Mouse (Mus musculus) mouse trophoblast stem cell (cell line): Measurements from ENCODE around the gene Olfr641.

Experiments used
- in situ Hi-C, 2 experiments: fragments of 300-500 bp; cut with MseI, MboI; formaldehyde crosslinking; loops; 2 replicates in 1 of 2; 3 replicates in 1 of 2; pipeline ENCODE4 v1.15.1; 2025

The Olfr641 gene

DNA sequence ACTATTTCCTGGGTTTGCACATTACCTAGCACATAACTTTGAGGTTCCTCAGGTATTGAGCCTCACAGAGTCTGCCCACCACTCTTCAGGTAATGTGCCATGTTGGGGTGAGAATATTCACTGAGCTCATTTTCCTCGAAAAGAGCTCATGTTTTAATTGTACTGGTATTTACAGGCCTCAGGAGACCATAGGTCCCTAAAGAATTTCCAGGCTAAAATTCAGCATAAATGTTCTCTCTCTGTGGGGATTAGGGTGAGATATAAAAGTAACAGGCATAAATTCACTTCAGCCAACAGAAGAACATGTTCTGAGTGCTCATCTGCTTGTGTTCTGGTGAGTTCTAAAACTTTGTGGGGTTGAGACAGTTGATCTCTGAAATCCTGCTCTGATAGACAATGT lies at the start of gene Olfr641:
Gene Olfr641 (plus strand): TSS at position 301 of the 400 bp plus-strand sequence.
- in situ Hi-C loops = no loop called here

DNA sequence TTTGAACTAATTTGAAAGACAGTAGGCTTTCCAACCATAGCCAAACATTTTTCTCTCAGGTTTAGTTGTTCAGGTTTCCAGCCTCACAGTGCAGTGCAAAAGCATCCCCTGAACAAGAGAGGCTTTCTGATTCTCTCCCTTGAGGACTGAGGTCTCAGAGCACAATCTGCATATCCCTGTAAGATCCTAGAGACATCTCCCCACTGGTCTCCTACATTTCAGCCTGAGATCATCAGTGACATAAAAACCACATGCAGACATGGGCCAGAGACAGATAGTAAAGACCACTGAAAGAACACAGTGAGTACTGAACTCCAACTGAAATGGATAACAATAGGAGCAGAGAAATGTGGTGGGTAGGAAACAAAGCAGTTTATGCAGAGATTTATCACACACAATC lies 36.8 kb upstream of the Olfr641 start, which contains the start of gene Olfr638:
Gene Olfr638 (plus strand): TSS at position 301 of the 400 bp plus-strand sequence.
- in situ Hi-C loops = no loop called here

DNA sequence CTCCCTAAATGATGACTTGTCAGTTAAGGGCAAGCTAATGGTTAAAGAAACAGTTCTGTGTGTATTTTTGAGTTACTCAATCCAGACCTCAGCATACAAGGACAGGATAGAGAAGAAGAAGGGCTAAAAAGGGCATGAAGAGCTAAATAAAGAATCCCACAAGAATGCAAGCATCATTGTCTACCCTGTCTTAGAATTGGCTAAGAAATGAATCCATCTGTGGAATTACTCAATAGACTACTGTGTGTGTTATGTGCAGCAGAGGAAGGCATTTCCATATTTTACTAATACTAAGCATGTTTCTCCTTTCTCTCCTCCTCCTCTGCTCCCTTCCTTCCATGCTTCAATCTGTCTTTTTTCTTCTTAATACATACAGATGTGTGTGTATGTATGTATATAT lies 36.1 kb upstream of the Olfr641 start:
- in situ Hi-C loops = no loop called here

DNA sequence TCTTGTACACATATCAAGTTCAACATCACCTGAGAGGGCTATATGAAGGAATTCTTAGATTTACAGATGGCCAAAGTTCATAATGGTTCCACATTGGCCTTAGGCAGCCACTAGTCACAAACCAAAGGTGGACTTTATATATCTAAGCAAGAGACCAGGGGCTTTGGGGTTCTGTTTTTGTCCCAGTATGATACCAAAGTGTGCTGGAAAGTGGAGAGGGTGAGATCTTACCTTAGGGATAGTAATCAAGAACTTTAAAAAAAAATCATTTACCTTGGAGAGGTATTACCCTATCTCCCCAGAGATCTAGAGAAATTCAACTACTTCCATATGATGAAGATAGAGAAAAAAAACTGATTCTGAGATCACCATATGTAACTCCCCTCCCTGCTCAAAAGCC lies 18.0 kb upstream of the Olfr641 start, which contains the start of gene Olfr639:
Gene Olfr639 (minus strand): TSS at position 101 of the 400 bp plus-strand sequence.
- in situ Hi-C loops = no loop called here

DNA sequence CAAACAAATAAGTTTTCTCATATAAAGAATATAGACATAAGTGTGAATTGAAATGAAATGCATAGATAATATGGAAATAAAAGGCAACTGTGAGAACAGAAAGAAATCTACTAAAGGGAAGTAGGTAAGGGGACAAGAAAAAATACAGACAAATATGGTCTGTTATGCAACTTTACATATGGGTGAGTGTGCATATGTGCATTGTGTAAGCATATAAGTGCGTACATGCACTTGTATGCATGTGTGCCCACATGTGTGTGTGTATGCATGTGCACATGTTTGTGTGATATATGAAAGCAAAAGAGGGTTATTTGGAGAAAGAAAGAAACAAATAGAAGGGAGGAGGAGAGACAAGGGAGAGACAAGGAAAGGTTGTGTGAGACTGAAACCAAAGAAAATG lies 16.3 kb upstream of the Olfr641 start:
- in situ Hi-C loops = no loop called here

DNA sequence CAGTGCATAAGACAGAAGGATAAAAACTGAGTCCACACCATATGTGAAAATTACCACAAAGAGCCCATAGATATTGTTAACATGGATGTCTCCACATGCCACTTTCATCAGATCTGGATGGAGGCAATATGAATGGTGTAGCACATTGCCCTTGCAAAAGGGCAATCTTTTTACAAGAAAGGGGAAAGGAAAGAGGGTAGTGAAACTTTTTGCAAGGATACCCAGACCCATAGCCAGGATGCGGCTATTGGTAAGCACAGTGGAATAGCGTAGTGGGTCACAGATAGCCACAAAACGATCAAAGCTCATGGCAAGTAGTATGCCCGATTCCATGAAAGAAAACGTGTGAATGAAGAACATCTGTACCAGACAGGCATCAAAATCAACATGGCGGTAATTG lies 13.6 kb upstream of the Olfr641 start:
- in situ Hi-C loops = no loop called here

DNA sequence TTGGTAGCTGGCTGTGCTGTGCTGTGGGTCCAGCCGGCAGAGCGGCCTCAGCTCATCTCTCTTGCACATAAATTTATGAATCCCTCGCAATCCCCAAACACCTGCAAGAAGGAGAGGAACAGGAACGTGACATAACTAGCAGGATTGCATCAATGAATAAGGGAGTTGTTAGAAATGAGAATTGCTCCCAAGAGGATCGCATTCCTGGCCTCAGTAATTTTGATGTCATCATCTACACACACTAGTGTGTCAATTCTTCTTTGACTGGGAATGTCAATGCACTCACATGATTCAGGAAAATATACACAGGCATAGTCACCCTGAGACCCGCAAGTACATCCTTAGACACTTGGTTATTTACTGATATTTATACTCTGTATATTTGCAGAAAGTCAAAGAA lies 9.8 kb upstream of the Olfr641 start, which contains the start of gene Olfr640:
Gene Olfr640 (minus strand): TSS at position 101 of the 400 bp plus-strand sequence.
- in situ Hi-C loops = no loop called here

DNA sequence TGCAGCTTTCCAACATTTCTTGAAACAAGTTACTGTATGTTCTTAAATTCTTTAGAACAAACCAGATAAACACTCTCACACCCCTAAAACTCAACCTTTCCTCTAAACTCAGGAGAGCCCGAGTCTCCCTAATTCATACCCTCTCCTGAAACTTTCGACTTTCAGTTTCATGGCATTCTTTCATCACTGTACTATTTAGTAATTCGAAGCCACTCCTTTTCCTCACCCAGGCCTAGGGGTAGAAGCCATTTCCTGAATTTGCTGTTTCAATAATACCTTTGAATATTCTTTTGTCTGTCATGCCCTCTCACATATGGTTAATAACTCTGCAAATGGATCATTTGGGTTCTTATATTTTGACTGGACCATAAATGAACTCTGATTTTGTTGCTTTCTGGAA lies 8.3 kb upstream of the Olfr641 start:
- in situ Hi-C loops = no loop called here

DNA sequence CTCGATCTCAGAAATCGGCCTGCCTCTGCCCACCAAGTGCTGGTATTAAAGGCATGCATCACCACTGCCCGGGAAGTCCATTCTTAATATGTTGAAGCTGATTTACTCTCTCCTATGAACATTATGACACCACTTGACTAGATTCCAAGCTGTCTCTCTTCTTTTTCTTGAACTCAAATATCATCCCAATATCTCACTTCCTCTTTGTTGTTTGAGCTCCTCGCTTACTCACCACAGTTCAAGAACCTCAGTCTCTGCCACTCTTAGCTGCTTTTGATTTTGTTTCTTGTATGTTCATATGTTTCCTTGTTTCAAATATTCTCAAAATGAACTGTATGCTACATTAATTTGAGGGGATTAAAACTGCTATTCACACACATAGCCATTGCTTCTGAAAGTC lies 15.5 kb downstream of the Olfr641 start:
- in situ Hi-C loops = no loop called here

DNA sequence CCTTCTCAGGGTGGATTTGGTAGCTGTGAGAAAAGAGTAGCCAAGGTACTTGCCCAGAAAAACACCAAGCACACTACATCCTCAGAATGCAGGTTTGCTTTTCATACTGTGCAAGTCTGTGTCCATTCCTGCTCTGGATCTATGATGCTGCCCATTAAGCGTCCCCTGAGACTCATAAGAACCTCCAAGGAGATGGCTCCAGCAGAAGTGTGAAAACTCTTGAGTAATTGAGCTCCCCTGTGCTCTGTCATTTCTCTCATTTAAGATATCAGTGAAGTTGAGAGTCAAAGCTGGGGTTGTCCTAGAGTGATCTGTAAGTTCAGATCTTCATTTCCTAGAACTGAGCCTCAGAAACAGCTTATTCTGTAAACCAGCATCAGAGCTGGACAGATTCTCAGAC lies 17.3 kb downstream of the Olfr641 start, which contains the start of gene Olfr642:
Gene Olfr642 (minus strand): TSS at position 101 of the 400 bp plus-strand sequence.
- in situ Hi-C loops = no loop called here

DNA sequence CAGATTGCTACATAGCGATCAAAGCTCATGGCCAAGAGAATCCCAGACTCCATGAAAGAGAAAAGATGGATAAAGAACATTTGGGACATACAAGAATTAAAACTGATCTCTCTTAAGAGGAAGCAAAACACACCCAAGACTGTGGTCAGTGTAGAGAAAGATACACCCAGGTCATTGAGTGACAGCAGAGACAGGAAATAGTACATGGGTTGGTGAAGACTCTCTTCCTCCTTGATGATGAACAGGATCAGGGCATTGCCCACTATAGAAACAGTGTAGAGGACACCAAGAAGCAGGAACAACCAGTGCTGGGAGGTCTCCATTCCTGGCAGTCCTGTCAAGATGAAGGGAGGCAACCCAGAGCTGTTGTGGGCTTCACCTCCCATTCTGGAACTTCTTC lies 24.0 kb downstream of the Olfr641 start:
- in situ Hi-C loops = no loop called here

DNA sequence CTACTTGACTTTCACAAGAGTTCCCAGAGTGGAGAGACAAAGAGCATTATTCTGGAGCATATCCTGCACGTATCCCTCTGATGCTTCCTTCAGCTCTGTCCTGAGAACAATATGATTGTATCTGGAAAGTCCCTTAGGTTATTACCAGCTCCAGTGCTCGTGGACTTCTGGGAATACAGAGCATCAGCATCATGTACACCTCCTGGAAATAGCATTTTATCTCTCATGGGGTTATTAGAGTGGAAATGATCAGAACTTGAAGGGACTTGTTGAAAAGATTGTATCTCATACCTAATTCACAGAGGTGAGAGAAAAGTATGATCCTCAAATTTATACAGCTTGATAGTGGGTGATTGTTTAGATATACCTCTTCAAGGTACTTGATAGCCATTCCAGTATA lies 26.1 kb downstream of the Olfr641 start, which contains the start of gene 4930516K23Rik:
Gene 4930516K23Rik (minus strand): TSS at position 101 of the 400 bp plus-strand sequence.
- in situ Hi-C loops = no loop called here

DNA sequence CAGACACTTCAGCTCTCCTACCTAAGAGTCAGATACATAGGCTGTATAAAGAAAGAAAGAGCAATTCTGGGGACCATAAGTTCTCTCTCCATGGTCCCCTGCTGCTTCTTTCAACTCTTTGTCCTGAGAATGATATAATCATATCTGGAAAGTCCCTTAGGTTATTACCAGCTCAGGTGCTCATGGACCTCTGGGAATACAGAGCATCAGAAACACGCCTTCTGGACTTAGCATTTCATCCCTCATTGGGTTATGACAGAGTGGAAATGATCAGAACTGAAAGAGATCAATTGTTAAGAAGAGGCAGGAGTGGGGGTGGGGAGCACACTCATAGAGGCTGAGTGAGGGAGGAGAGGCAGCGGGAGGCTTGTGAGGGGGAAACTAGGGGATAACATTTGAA lies 36.5 kb downstream of the Olfr641 start, which contains the start of gene Olfr644:
Gene Olfr644 (minus strand): TSS at position 101 of the 400 bp plus-strand sequence.
- in situ Hi-C loops = no loop called here

DNA sequence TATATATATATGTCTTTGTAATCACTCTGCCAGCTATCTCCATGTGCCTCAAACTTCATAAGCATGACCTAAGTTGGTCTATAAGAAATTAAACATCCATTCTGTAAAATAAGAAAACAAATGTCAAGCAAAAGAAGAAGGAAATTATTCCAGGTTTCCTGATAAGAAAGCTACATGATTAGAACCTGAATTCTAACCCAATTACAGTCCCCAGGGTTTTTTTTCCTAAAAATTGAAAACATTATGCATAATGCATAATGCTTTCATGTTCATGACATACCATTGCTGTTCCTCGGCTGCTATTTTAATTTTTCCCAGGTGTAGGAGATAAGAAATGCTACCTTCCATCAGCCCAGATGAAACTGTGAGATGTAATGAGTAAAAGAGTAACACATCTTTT lies 50.1 kb downstream of the Olfr641 start, which contains the start of gene Olfr645:
Gene Olfr645 (minus strand): TSS at position 101 of the 400 bp plus-strand sequence.
- in situ Hi-C loops = no loop called here
